Mouse (Mus musculus) limb, embryonic 13.5 days (tissue): ENCODE measurements around the gene Naf1. TPM values are rescaled to one million over a fixed set of nuclear protein-coding genes. Genes with fewer than 3 reads are reported as not detected.

ENCODE experiments used
- ATAC-seq: fragments of 200-750 bp; cut with Nextera tagmentation; 2 replicates; pipeline ENCODE4 v1.8.0; 2017; ENCODE audit warnings: low read depth, moderate number of reproducible peaks, moderate TSS enrichment; ENCODE audit not compliant: low FRiP score
- H3K27ac ChIP-seq: fragments of 300-500 bp; sonication (generic); 2 replicates; pipeline ENCODE4 v1.5.1; 2015; ENCODE audit warnings: inconsistent platforms, mild to moderate bottlenecking, moderate library complexity
- H3K27me3 ChIP-seq: fragments of 300-500 bp; sonication (generic); 2 replicates; pipeline ENCODE4 v1.6.1; 2015; ENCODE audit warnings: mild to moderate bottlenecking, inconsistent platforms
- H3K36me3 ChIP-seq: fragments of 300-500 bp; sonication (generic); 2 replicates; pipeline ENCODE4 v1.6.1; 2015; ENCODE audit warnings: inconsistent platforms, mild to moderate bottlenecking, moderate library complexity
- H3K4me1 ChIP-seq: fragments of 300-500 bp; sonication (generic); 2 replicates; pipeline ENCODE4 v1.6.1; 2015; ENCODE audit warnings: inconsistent platforms
- H3K4me2 ChIP-seq: fragments of 300-500 bp; sonication (generic); replicated peaks from 2 replicates; pipeline ENCODE4 v1.6.1; 2015; ENCODE audit warnings: inconsistent platforms, mild to moderate bottlenecking, moderate library complexity
- H3K4me3 ChIP-seq: fragments of 300-500 bp; sonication (generic); 2 replicates; pipeline ENCODE4 v1.5.1; 2015; ENCODE audit warnings: moderate library complexity, mild to moderate bottlenecking, inconsistent platforms
- H3K9ac ChIP-seq: fragments of 300-500 bp; sonication (generic); 2 replicates; pipeline ENCODE4 v1.6.1; 2015; ENCODE audit warnings: mild to moderate bottlenecking, inconsistent platforms
- H3K9me3 ChIP-seq: fragments of 300-500 bp; sonication (generic); 2 replicates; pipeline ENCODE4 v1.6.1; 2016; ENCODE audit warnings: inconsistent platforms
- WGBS: fragments of 180-500 bp; shearing (Covaris S2); methylation state at CpG from one replicate; pipeline ENCODE4 v1.1.7; 2015; 5-methylcytosine and 5-hydroxymethylcytosine counted together
- polyA plus RNA-seq: library from polyadenylated mRNA; unstranded; fragments of >200 nt; fragmentation: Nextera tagmentation; extraction: Ambion mirVana; gene quantifications from 2 replicates; pipeline ENCODE4 v1.2.1, GENCODE M21; 2015

The Naf1 gene
- polyA plus RNA-seq: 2.9 and 3.4 TPM in 2 replicates

GRCm38 (mm10) chr8:66860023-66860422 is at the start of gene Naf1:
TSS of gene Naf1 (plus strand) at chr8:66860217.
- peak within 1 kb of the TSS; percentile 81 for H3K4me3 ChIP-seq
- H3K27ac ChIP-seq: peak within 1 kb of the TSS; percentile 75
- no peaks in the 10 kb centered on the region for H3K9me3 ChIP-seq
- peak within 1 kb of the TSS; percentile 81 for H3K4me2 ChIP-seq
- peaks cover 13% of the 10 kb centered on the region for H3K4me1 ChIP-seq
- under 1% methylated on average over 37 of the region's 37 CpGs for WGBS
- peak within 1 kb of the TSS; percentile 82 for H3K9ac ChIP-seq
- peak; percentile 97 for ATAC-seq
- H3K27me3 ChIP-seq: no peaks in the 10 kb centered on the region
- peaks cover 6% of the 10 kb centered on the region; the same call in 1 of the 2 replicates for H3K36me3 ChIP-seq

GRCm38 (mm10) chr8:66860921-66861588 is 1.0 kb downstream of the Naf1 start:
- Histone ChIP-seq H3K27me3 (no peaks in the 10 kb centered on the region), H3K27ac (no peak overlapping the region; the same call in 1 of the 2 replicates), H3K4me2 (peak overlapping the region; percentile 81), H3K9ac (peak overlapping the region; percentile 82), H3K36me3 (peaks cover 7% of the 10 kb centered on the region; the same call in 1 of the 2 replicates), H3K9me3 (no peaks in the 10 kb centered on the region), H3K4me1 (peaks cover 13% of the 10 kb centered on the region), H3K4me3 (peak overlapping the region; percentile 81)
- ATAC-seq: peak; percentile 70
- 1% methylated on average over 42 of the region's 46 CpGs for WGBS

GRCm38 (mm10) chr8:66861589-66862500 is 1.8 kb downstream of the Naf1 start:
- H3K27me3 ChIP-seq: no peaks in the 10 kb centered on the region
- peak overlapping the region; percentile 81 for H3K4me2 ChIP-seq
- peaks cover 8% of the 10 kb centered on the region for H3K36me3 ChIP-seq
- peak overlapping the region; percentile 81 for H3K4me3 ChIP-seq
- 66% methylated on average over 5 of the region's 5 CpGs for WGBS
- H3K9me3 ChIP-seq: no peaks in the 10 kb centered on the region
- no peak for ATAC-seq
- H3K4me1 ChIP-seq: peaks cover 13% of the 10 kb centered on the region
- no peak overlapping the region for H3K27ac ChIP-seq
- H3K9ac ChIP-seq: peak overlapping the region; percentile 82

GRCm38 (mm10) chr8:66863761-66864160 is 3.7 kb downstream of the Naf1 start:
- no peak for ATAC-seq
- Histone ChIP-seq H3K9ac (no peak overlapping the region), H3K36me3 (peaks cover 11% of the 10 kb centered on the region), H3K9me3 (no peaks in the 10 kb centered on the region), H3K4me3 (no peak overlapping the region), H3K4me1 (peaks cover 13% of the 10 kb centered on the region), H3K27ac (no peak overlapping the region), H3K27me3 (no peaks in the 10 kb centered on the region), H3K4me2 (no peak overlapping the region)
- 94% methylated on average over 3 of the region's 3 CpGs for WGBS

GRCm38 (mm10) chr8:66865120-66865519 is 5.1 kb downstream of the Naf1 start:
- Histone ChIP-seq H3K9ac (no peak overlapping the region), H3K36me3 (peaks cover 11% of the 10 kb centered on the region), H3K4me3 (no peak overlapping the region), H3K27me3 (no peaks in the 10 kb centered on the region), H3K9me3 (no peaks in the 10 kb centered on the region), H3K27ac (no peak overlapping the region), H3K4me2 (no peak overlapping the region), H3K4me1 (peaks cover 13% of the 10 kb centered on the region)
- ATAC-seq: no peak
- 69% methylated on average over 1 of the region's 1 CpGs for WGBS

- H3K4me3 ChIP-seq: no peak overlapping the region
- 63% methylated on average over 3 of the region's 3 CpGs for WGBS
- no peaks in the 10 kb centered on the region for H3K4me1 ChIP-seq
- H3K27me3 ChIP-seq: no peaks in the 10 kb centered on the region
- H3K27ac ChIP-seq: no peak overlapping the region
- H3K9me3 ChIP-seq: no peaks in the 10 kb centered on the region
- no peak overlapping the region for H3K4me2 ChIP-seq
- no peak overlapping the region for H3K9ac ChIP-seq
- no peak for ATAC-seq
- peaks cover 11% of the 10 kb centered on the region for H3K36me3 ChIP-seq
Measured at GRCm38 (mm10) chr8:66867679-66868078, 7.7 kb downstream of the Naf1 start.

GRCm38 (mm10) chr8:66869211-66869932 is 9.4 kb downstream of the Naf1 start:
- H3K27me3 ChIP-seq: no peaks in the 10 kb centered on the region
- WGBS: 30% methylated on average over 1 of the region's 1 CpGs
- no peaks in the 10 kb centered on the region for H3K9me3 ChIP-seq
- no peak overlapping the region for H3K4me2 ChIP-seq
- H3K27ac ChIP-seq: no peak overlapping the region
- peaks cover 11% of the 10 kb centered on the region for H3K36me3 ChIP-seq
- ATAC-seq: no peak
- H3K4me3 ChIP-seq: no peak overlapping the region
- H3K9ac ChIP-seq: no peak overlapping the region
- H3K4me1 ChIP-seq: no peaks in the 10 kb centered on the region

- H3K9ac ChIP-seq: no peak overlapping the region
- H3K4me2 ChIP-seq: no peak overlapping the region
- WGBS: 65% methylated on average over 1 of the region's 1 CpGs
- ATAC-seq: no peak
- no peak overlapping the region for H3K4me3 ChIP-seq
- H3K4me1 ChIP-seq: no peaks in the 10 kb centered on the region
- peaks cover 11% of the 10 kb centered on the region for H3K36me3 ChIP-seq
- H3K27ac ChIP-seq: no peak overlapping the region
- H3K27me3 ChIP-seq: no peaks in the 10 kb centered on the region
- no peaks in the 10 kb centered on the region for H3K9me3 ChIP-seq
Measured at GRCm38 (mm10) chr8:66883866-66884265, 23.8 kb downstream of the Naf1 start.

- Histone ChIP-seq H3K27me3 (no peaks in the 10 kb centered on the region), H3K4me1 (no peaks in the 10 kb centered on the region), H3K4me3 (no peak overlapping the region), H3K4me2 (no peak overlapping the region), H3K36me3 (peaks cover 11% of the 10 kb centered on the region), H3K9me3 (no peaks in the 10 kb centered on the region), H3K9ac (no peak overlapping the region), H3K27ac (no peak overlapping the region)
- WGBS: 68% methylated on average over 2 of the region's 2 CpGs
- ATAC-seq: no peak
Measured at GRCm38 (mm10) chr8:66891879-66892278, 31.9 kb downstream of the Naf1 start.

- Histone ChIP-seq H3K36me3 (no peaks in the 10 kb centered on the region), H3K27me3 (no peaks in the 10 kb centered on the region), H3K4me3 (no peak overlapping the region), H3K4me2 (no peak overlapping the region), H3K9me3 (no peaks in the 10 kb centered on the region), H3K27ac (no peak overlapping the region), H3K4me1 (no peaks in the 10 kb centered on the region), H3K9ac (no peak overlapping the region)
- WGBS: 66% methylated on average over 2 of the region's 2 CpGs
- ATAC-seq: no peak
Measured at GRCm38 (mm10) chr8:66905000-66905399, 45.0 kb downstream of the Naf1 start.

GRCm38 (mm10) chr8:66905557-66905956 is 45.5 kb downstream of the Naf1 start:
- no peak for ATAC-seq
- 94% methylated on average over 4 of the region's 4 CpGs for WGBS
- no peak overlapping the region for H3K4me3 ChIP-seq

GRCm38 (mm10) chr8:66906116-66906515 is 46.1 kb downstream of the Naf1 start:
- Histone ChIP-seq H3K27ac (no peak overlapping the region), H3K4me2 (no peak overlapping the region), H3K4me1 (no peaks in the 10 kb centered on the region), H3K4me3 (no peak overlapping the region), H3K36me3 (no peaks in the 10 kb centered on the region), H3K9ac (no peak overlapping the region), H3K9me3 (no peaks in the 10 kb centered on the region), H3K27me3 (no peaks in the 10 kb centered on the region)
- no peak for ATAC-seq
- 76% methylated on average over 8 of the region's 8 CpGs for WGBS

More at GRCm38 (mm10) chr8:66905557-66905956, 45.5 kb downstream of the Naf1 start:
- Histone ChIP-seq H3K27ac (no peak overlapping the region), H3K9me3 (no peaks in the 10 kb centered on the region), H3K9ac (no peak overlapping the region), H3K27me3 (no peaks in the 10 kb centered on the region), H3K4me2 (no peak overlapping the region), H3K36me3 (no peaks in the 10 kb centered on the region), H3K4me1 (no peaks in the 10 kb centered on the region)
